Mouse (Mus musculus) erythroblast, embryonic 14.5 days (primary cell): ENCODE data around the gene Gm38431.
"Not testable (repeated sequence)": the region's sequence is repeated elsewhere in the genome, so short reads cannot be mapped to it uniquely, and the experiment has no call there.

Experiments
- GATA1 ChIP-seq: IDR thresholded peaks from 2 replicates; pipeline ENCODE4 v1.6.1; 2012; ENCODE audit warnings: low read length, inconsistent platforms, mixed read lengths
- TAL1 ChIP-seq: IDR thresholded peaks from 3 replicates; pipeline ENCODE4 v1.6.1; 2012; ENCODE audit warnings: low read length, inconsistent platforms, mixed read lengths

GRCm38 (mm10) chr9:21044785-21045184, 47.0 kb downstream of the Gm38431 start:
- TF ChIP-seq GATA1, TAL1: not testable (repeated sequence)
